Mouse (Mus musculus): ENCODE data around the gene Ifitm2. TPM values are rescaled to one million over a fixed set of nuclear protein-coding genes. Genes with fewer than 3 reads are reported as not detected.

Ifitm2 gene
- total and polyA plus RNA-seq, 3 experiments, result 136 to 381 (median 213) TPM

- TF ChIP-seq HCFC1 (IDR thresholded peaks at IDR 0.05; ENCODE audit: low read depth, low read length) (no peak; the same call in 1 of the 2 replicates), GABPA (IDR thresholded peaks at IDR 0.05; ENCODE audit: insufficient replicate concordance, low read depth, low read length) (no peak), ZKSCAN1 (IDR thresholded peaks at IDR 0.05; ENCODE audit: borderline replicate concordance, low read depth, low read length) (no peak), PAX5 (IDR thresholded peaks at IDR 0.05; ENCODE audit: low read length) (no peak), MXI1 (IDR thresholded peaks at IDR 0.05; ENCODE audit: low read depth, low read length) (peak; percentile 91; the same call in 1 of the 2 replicates), MAFK (IDR thresholded peaks at IDR 0.05; ENCODE audit: insufficient replicate concordance, low read length) (peak; percentile 47; the same call in 1 of the 2 replicates), ELF1 (IDR thresholded peaks at IDR 0.05; ENCODE audit: low read depth, low read length) (peak; percentile 15), ZNF384 (IDR thresholded peaks at IDR 0.05; ENCODE audit: low read depth, low read length) (0 out of 2 replicates have a peak, but pooled peaks have one; percentile 24), MAX (IDR thresholded peaks at IDR 0.05; ENCODE audit: low read length) (peak; percentile 90), CTCF (conservative IDR thresholded peaks at IDR 0.05 in 1 of 2, IDR thresholded peaks at IDR 0.05 in 1 of 2; ENCODE audit: low read depth in 2 of 2, low read length in 2 of 2) (peak; percentile 47 to 71; a peak in 3 of 4 replicates), UBTF (IDR thresholded peaks at IDR 0.05; ENCODE audit: low read depth, low read length) (no peak), MEF2A (IDR thresholded peaks at IDR 0.05; ENCODE audit: borderline replicate concordance, low read depth, low read length) (peak; percentile 94), USF2 (conservative IDR thresholded peaks at IDR 0.05; ENCODE audit: low read depth, low read length) (no peak), JUN (IDR thresholded peaks at IDR 0.05; ENCODE audit: insufficient read depth, low read depth, low read length) (peak; percentile 32; the same call in 1 of the 2 replicates)
Measured at GRCm38 (mm10) chr7:140941222-140942051, 14.3 kb downstream of the Ifitm2 start, which contains the start of gene Pgghg (continued).

GRCm38 (mm10) chr7:140939669-140940171 is 16.1 kb downstream of the Ifitm2 start:
- DNase-seq (ENCODE audit: extremely low read depth), result no peak
- Histone ChIP-seq H3K27me3 (replicated peaks) (no peaks in the 10 kb centered on the region), H3K79me2 (replicated peaks; ENCODE audit: control insufficient read depth, extremely low read depth, insufficient read depth, poor library complexity, severe bottlenecking) (no peaks in the 10 kb centered on the region), H3K9me3 (replicated peaks; ENCODE audit: low read length) (no peaks in the 10 kb centered on the region), H3K4me3 (replicated peaks in 1 of 3; ENCODE audit: low read depth in 2 of 3, low read length in 2 of 3, poor library complexity in 1 of 3) (no peak overlapping the region), H3K4me2 (ENCODE audit: insufficient read depth, low read depth, poor library complexity, severe bottlenecking) (no peak overlapping the region), H3K9ac (ENCODE audit: insufficient read depth, low read depth) (no peak overlapping the region), H3K36me3 (replicated peaks in 1 of 2; ENCODE audit: control insufficient read depth in 1 of 2, insufficient read depth in 1 of 2, low read length in 1 of 2) (peaks cover 0 to 3% of the 10 kb centered on the region in 2 experiments), H3K27ac (ENCODE audit: insufficient read depth, low read depth) (no peak overlapping the region), H3K4me1 (ENCODE audit: control insufficient read depth in 1 of 2, insufficient read depth in 2 of 2) (peaks cover 22 to 54% of the 10 kb centered on the region in 2 experiments)
- in situ Hi-C loops (cut with MboI; ENCODE audit: low pct_ligation_motif_present, low pct_unique_long_range_greater_than_20kb, low sequenced_read_pairs) (no loop called here), dilution Hi-C loops (cut with MboI; ENCODE audit: extremely low pct_ligation_motif_present, extremely low pct_unique_long_range_greater_than_20kb, low sequenced_read_pairs) (no loop called here)
- TF ChIP-seq USF2 (conservative IDR thresholded peaks at IDR 0.05; ENCODE audit: low read depth, low read length) (no peak), MAZ (IDR thresholded peaks at IDR 0.05; ENCODE audit: low read depth, low read length) (no peak), PAX5 (IDR thresholded peaks at IDR 0.05; ENCODE audit: low read length) (no peak), MAFK (IDR thresholded peaks at IDR 0.05; ENCODE audit: insufficient replicate concordance, low read length) (no peak), CHD1 (IDR thresholded peaks at IDR 0.05; ENCODE audit: low read depth, low read length) (no peak), ETS1 (conservative IDR thresholded peaks at IDR 0.05; ENCODE audit: low read depth, low read length) (no peak), TCF12 (IDR thresholded peaks at IDR 0.05; ENCODE audit: low read depth, low read length) (no peak), MXI1 (IDR thresholded peaks at IDR 0.05; ENCODE audit: low read depth, low read length) (no peak), MYC (IDR thresholded peaks at IDR 0.05; ENCODE audit: low read depth, low read length) (no peak), GABPA (IDR thresholded peaks at IDR 0.05; ENCODE audit: insufficient replicate concordance, low read depth, low read length) (no peak), ZKSCAN1 (IDR thresholded peaks at IDR 0.05; ENCODE audit: borderline replicate concordance, low read depth, low read length) (no peak), ZMIZ1 (IDR thresholded peaks at IDR 0.05; ENCODE audit: low read depth, low read length) (no peak), POLR2A (IDR thresholded peaks at IDR 0.05; ENCODE audit: low read depth, low read length) (no peak)
